Mouse (Mus musculus): ENCODE results near the gene Tbl2. TPM values are rescaled to one million over a fixed set of nuclear protein-coding genes. Genes with fewer than 3 reads are reported as not detected.

Tbl2 gene
- polyA plus RNA-seq, 1 experiment from 2014 or later, result 10.4 TPM

DNA sequence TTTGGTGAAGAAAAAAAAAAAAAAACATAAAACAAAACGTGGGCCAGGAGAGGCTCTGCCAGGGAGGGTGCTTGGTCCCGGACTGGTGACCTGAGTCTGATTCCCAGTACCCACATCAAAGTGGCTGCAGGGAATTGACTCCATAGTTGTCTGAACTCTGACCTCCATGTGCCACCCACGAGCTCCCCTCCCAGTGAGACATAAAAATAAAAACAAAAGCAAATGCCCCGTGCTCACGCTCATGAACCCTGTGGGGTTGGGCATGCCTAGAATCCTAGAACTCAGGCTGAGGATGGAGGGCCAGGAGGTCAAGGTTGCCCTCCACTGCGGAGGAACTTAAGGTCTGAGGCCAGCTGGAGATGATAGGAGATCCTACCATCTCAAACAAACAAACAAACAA lies 40.4 kb upstream of the Tbl2 start:
- Histone ChIP-seq H3K27me3 (ENCODE audit: insufficient read depth, low read length) (peaks cover 28% of the 10 kb centered on the region), H3K4me1 (ENCODE audit: insufficient read depth) (peaks cover 11% of the 10 kb centered on the region), H3K36me3 (replicated peaks; ENCODE audit: insufficient read depth, low read length) (no peaks in the 10 kb centered on the region), H3K9ac (replicated peaks) (peak overlapping the region; percentile 44; the same call in 1 of the 2 replicates), H3K4me2 (ENCODE audit: low read depth, low read length) (peak overlapping the region; percentile 76), H3K9me3 (ENCODE audit: low read length) (no peaks in the 10 kb centered on the region), H3K27ac (ENCODE audit: low read depth) (peak overlapping the region; percentile 95), H3K4me3 (ENCODE audit: low read depth, low read length) (no peak overlapping the region)
- no peak for DNase-seq
- ATAC-seq, result no peak
- WGBS (ENCODE audit: insufficient replicate concordance), result 39% methylated on average over 6 of the region's 6 CpGs
- TF ChIP-seq EP300 (IDR thresholded peaks at IDR 0.05; ENCODE audit: low read depth) (no peak), CTCF (IDR thresholded peaks at IDR 0.05; ENCODE audit: low read depth) (no peak)

- TF ChIP-seq CTCF (IDR thresholded peaks at IDR 0.05; ENCODE audit: low read depth), result no peak
- no peak for TF ChIP-seq EP300 (IDR thresholded peaks at IDR 0.05; ENCODE audit: low read depth)
- Histone ChIP-seq H3K4me2 (ENCODE audit: low read depth, low read length) (peak overlapping the region; percentile 76), H3K27ac (ENCODE audit: low read depth) (peak overlapping the region; percentile 95), H3K4me1 (ENCODE audit: insufficient read depth) (peaks cover 11% of the 10 kb centered on the region), H3K27me3 (ENCODE audit: insufficient read depth, low read length) (peaks cover 28% of the 10 kb centered on the region), H3K9ac (replicated peaks) (no peak overlapping the region), H3K36me3 (replicated peaks; ENCODE audit: insufficient read depth, low read length) (no peaks in the 10 kb centered on the region), H3K4me3 (ENCODE audit: low read depth, low read length) (no peak overlapping the region), H3K9me3 (ENCODE audit: low read length) (no peaks in the 10 kb centered on the region)
- no peak for DNase-seq
- WGBS (ENCODE audit: insufficient replicate concordance), result 76% methylated on average over 3 of the region's 3 CpGs
- no peak for ATAC-seq
Measured at GRCm38 (mm10) chr5:135109426-135109825, 40.0 kb upstream of the Tbl2 start.

DNA sequence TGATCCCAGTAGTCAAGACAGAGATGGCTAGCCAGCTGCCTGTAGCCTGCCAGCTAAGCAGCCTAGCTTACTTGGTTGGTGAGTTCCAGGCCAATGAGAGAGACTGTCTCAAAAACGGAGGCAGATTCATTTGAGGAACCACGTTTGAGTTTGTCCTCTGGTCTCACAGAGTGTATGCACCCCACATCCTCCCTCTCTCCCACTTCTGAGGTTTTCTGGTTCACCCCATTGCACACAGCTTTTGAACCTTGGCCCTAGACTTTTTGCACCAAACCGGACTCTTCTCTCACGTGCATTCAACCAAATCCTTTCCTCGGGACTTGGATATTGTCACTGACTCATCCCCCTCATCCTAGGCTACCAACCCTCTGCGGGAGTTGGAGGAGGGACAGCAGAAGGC lies 39.5 kb upstream of the Tbl2 start:
- peaks cover 28% of the 10 kb centered on the region for H3K27me3 ChIP-seq (ENCODE audit: insufficient read depth, low read length)
- H3K4me1 ChIP-seq (ENCODE audit: insufficient read depth), result peaks cover 11% of the 10 kb centered on the region
- DNase-seq (no peak), ATAC-seq (no peak)
- TF ChIP-seq CTCF (IDR thresholded peaks at IDR 0.05; ENCODE audit: low read depth) (no peak), EP300 (IDR thresholded peaks at IDR 0.05; ENCODE audit: low read depth) (no peak)
- H3K9me3 ChIP-seq (ENCODE audit: low read length), result no peaks in the 10 kb centered on the region
- no peak overlapping the region for H3K4me3 ChIP-seq (ENCODE audit: low read depth, low read length)
- WGBS (ENCODE audit: insufficient replicate concordance), result 41% methylated on average over 6 of the region's 6 CpGs
- H3K4me2 ChIP-seq (ENCODE audit: low read depth, low read length), result no peak overlapping the region
- no peak overlapping the region for H3K27ac ChIP-seq (ENCODE audit: low read depth)
- H3K9ac ChIP-seq (replicated peaks), result no peak overlapping the region
- H3K36me3 ChIP-seq (replicated peaks; ENCODE audit: insufficient read depth, low read length), result no peaks in the 10 kb centered on the region

- Histone ChIP-seq H3K36me3 (replicated peaks; ENCODE audit: insufficient read depth, low read length) (no peaks in the 10 kb centered on the region), H3K27me3 (ENCODE audit: insufficient read depth, low read length) (0 out of 2 replicates have a peak, but pooled peaks cover 3% of the 10 kb centered on the region), H3K9ac (replicated peaks) (no peak overlapping the region), H3K27ac (ENCODE audit: low read depth) (no peak overlapping the region), H3K4me1 (ENCODE audit: insufficient read depth) (peaks cover 11% of the 10 kb centered on the region), H3K4me2 (ENCODE audit: low read depth, low read length) (no peak overlapping the region), H3K9me3 (ENCODE audit: low read length) (no peaks in the 10 kb centered on the region), H3K4me3 (ENCODE audit: low read depth, low read length) (no peak overlapping the region)
- TF ChIP-seq CTCF (IDR thresholded peaks at IDR 0.05; ENCODE audit: low read depth) (no peak), EP300 (IDR thresholded peaks at IDR 0.05; ENCODE audit: low read depth) (no peak)
- 79% methylated on average over 12 of the region's 12 CpGs for WGBS (ENCODE audit: insufficient replicate concordance)
- no peak for ATAC-seq
- DNase-seq, result no peak
Measured at GRCm38 (mm10) chr5:135113782-135114181, 35.7 kb upstream of the Tbl2 start.

DNA sequence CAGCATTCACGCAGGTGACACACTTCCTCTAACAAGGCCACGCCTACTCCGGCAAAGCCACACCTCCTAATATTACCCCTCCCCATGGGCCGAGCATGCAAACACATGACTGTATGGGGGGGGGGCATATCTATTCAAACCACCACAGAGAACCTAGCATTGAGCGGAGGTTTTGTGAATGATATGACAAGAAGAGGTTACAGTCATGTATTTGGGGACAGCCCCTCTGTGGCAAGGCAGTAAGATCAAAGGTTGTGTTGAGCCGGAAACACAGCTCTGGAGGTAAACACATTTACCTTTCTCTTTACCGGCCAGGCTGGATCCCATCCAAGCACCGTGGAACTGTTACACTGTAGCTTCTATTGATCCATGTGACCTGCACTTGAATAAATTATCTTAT lies 34.2 kb upstream of the Tbl2 start:
- peak; percentile 92 for ATAC-seq
- Histone ChIP-seq H3K27me3 (ENCODE audit: insufficient read depth, low read length) (no peaks in the 10 kb centered on the region), H3K36me3 (replicated peaks; ENCODE audit: insufficient read depth, low read length) (no peaks in the 10 kb centered on the region), H3K9me3 (ENCODE audit: low read length) (no peaks in the 10 kb centered on the region), H3K4me1 (ENCODE audit: insufficient read depth) (peaks cover 8% of the 10 kb centered on the region), H3K4me3 (ENCODE audit: low read depth, low read length) (no peak overlapping the region), H3K27ac (ENCODE audit: low read depth) (peak overlapping the region; percentile 58), H3K4me2 (ENCODE audit: low read depth, low read length) (no peak overlapping the region), H3K9ac (replicated peaks) (no peak overlapping the region)
- peak; percentile 75 for DNase-seq
- TF ChIP-seq EP300 (IDR thresholded peaks at IDR 0.05; ENCODE audit: low read depth) (no peak), CTCF (IDR thresholded peaks at IDR 0.05; ENCODE audit: low read depth) (no peak)
- 56% methylated on average over 8 of the region's 8 CpGs for WGBS (ENCODE audit: insufficient replicate concordance)

- no peak overlapping the region for H3K27ac ChIP-seq (ENCODE audit: low read depth)
Measured at GRCm38 (mm10) chr5:135118589-135119081, 30.8 kb upstream of the Tbl2 start.

More at GRCm38 (mm10) chr5:135118589-135119081, 30.8 kb upstream of the Tbl2 start:
- Histone ChIP-seq H3K4me2 (ENCODE audit: low read depth, low read length) (no peak overlapping the region), H3K9me3 (ENCODE audit: low read length) (no peaks in the 10 kb centered on the region), H3K4me1 (ENCODE audit: insufficient read depth) (peaks cover 4% of the 10 kb centered on the region), H3K36me3 (replicated peaks; ENCODE audit: insufficient read depth, low read length) (no peaks in the 10 kb centered on the region), H3K4me3 (ENCODE audit: low read depth, low read length) (no peak overlapping the region), H3K27me3 (ENCODE audit: insufficient read depth, low read length) (no peaks in the 10 kb centered on the region), H3K9ac (replicated peaks) (no peak overlapping the region)
- DNase-seq (peak; percentile 71), ATAC-seq (peak; percentile 26)
- WGBS (ENCODE audit: insufficient replicate concordance), result 12% methylated on average over 6 of the region's 6 CpGs
- no peak for TF ChIP-seq EP300 (IDR thresholded peaks at IDR 0.05; ENCODE audit: low read depth)
- peak; percentile 89 for TF ChIP-seq CTCF (IDR thresholded peaks at IDR 0.05; ENCODE audit: low read depth)
